Mouse (Mus musculus) left cerebral cortex, postnatal 36 days (tissue): ENCODE results near the gene Gm13275. TPM values are rescaled to one million over a fixed set of nuclear protein-coding genes. Genes with fewer than 3 reads are reported as not detected.
A peak's percentile ranks its signal among the peaks of the same experiment; 100 is the strongest.
"Not testable (repeated sequence)": the region's sequence is repeated elsewhere in the genome, so short reads cannot be mapped to it uniquely, and the experiment has no call there.

Experiments
- DNase-seq, 2 experiments: peaks; one replicate each; pipeline ENCODE4 v3.0.0; 2021 to 2022; ENCODE audit warnings: low spot score in 2 of 2, mixed read lengths in 1 of 2
- intact Hi-C: fragments of 180-260 bp; cut with DNase I; formaldehyde crosslinking; loops from one replicate; pipeline ENCODE4 v1.15.1; 2025
- total RNA-seq, 2 experiments: library from RNA; stranded (reverse); gene quantifications; 2 replicates each; pipeline ENCODE4 v1.2.3; 2021

Gm13275 gene
- not detected for total RNA-seq

DNA sequence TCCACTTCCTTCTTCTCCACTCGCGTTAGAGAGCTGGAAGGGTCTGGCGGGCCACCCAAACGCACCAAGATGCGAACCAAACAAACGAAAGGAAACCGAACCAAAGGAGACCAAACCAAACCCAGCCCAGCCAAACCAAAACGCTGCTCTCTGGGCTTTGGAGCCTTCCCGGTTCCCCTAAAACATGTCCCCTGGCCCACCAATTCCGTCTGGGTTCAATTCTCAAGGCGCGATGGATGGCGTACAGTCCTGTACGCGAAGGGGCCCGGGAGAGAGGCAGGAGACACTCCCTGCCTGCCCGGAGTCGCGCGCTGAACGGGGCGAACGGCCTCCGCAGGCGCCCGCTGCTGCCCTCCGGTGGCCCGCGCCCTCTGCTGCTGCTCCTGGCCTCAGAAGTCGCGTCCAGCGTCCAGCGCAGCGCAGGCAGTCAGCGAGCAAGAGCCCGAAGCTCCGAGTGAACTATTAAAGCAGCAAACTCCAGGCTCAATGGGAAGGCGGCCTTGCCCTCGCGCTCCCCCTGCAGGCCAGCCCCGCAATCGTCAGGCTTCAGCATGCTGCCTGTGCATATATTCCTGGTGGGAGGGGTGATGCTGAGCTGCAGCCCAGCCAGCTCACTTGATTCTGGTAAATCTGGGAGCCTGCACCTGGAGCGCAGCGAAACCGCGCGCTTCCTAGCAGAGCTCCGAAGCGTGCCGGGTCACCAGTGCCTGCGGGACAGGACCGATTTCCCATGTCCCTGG lies at the start of gene Gm13275:
Gm13275 (plus strand) TSS at position 552 of the 740 bp plus-strand sequence.
- peak; percentile 57 to 59 for DNase-seq
- intact Hi-C loops = not testable (repeated sequence)

DNA sequence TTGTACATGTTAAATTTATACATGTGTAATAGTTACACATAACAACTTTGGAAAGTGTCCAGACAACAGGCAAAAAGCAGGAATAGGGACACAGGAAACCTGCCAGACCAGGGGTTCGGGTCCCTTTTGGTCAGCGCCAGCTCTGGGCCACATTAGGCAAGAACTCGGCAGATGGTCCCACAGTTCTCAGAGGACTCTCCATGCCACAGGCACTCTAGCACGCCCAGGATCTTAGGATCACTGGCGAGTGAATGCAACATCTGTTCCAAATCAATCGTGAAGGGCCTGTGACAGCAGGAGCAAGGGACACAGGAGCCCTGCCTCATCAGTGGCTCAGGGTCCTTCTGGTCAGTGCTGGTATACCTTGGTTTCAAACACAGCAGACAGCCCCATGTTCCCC lies 44.4 kb upstream of the Gm13275 start:
- no peak for DNase-seq
- intact Hi-C loops = loop anchor here (10.0 kb wide), 1 partner anchor 55 kb away; the partner anchor contains the start of gene Ifnab

DNA sequence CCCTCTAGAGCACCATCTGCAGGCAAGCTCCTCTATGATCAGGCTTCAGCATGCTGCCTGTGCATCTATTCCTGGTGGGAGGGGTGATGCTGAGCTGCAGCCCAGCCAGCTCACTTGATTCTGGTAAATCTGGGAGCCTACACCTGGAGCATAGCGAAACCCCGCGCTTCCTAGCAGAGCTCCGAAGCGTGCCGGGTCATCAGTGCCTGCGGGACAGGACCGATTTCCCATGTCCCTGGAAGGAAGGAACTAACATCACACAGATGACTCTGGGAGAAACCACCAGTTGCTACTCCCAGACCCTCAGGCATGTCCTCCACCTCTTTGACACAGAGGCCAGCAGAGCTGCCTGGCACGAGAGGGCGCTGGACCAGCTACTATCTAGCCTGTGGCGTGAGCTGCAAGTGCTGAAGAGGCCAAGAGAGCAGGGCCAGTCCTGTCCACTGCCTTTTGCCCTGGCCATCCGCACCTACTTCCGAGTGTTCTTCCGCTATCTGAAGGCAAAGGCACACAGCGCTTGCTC lies 39.4 kb upstream of the Gm13275 start, which contains the start of gene Gm13271:
Gm13271 (plus strand) TSS at position 51 of the 523 bp plus-strand sequence.
- DNase-seq = peak; percentile 64 to 65
- intact Hi-C loops = not testable (repeated sequence)

- DNase-seq, intact Hi-C loops: not testable (repeated sequence)
Observed at GRCm38 (mm10) chr4:88756581-88757513, 37.4 kb upstream of the Gm13275 start.

DNA sequence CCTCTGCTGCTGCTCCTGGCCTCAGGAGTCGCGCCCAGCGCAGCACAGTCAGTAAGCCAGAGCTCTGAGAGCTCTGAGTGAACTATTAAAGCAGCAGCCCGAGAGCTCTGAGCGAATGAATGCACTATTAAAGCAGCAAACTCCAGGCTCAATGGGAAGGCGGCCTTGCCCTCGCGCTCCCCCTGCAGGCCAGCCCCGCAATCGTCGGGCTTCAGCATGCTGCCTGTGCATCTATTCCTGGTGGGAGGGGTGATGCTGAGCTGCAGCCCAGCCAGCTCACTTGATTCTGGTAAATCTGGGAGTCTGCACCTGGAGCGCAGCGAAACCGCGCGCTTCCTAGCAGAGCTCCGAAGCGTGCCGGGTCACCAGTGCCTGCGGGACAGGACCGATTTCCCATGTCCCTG lies 36.7 kb upstream of the Gm13275 start:
- DNase-seq = peak; percentile 88 to 90
- intact Hi-C loops = not testable (repeated sequence)

- DNase-seq, intact Hi-C loops: not testable (repeated sequence)
Observed at GRCm38 (mm10) chr4:88758751-88759150, 35.5 kb upstream of the Gm13275 start.

GRCm38 (mm10) chr4:88759610-88760268 lies 34.5 kb upstream of the Gm13275 start, which contains the start of gene Gm13283:
Gene Gm13283 (plus strand): TSS chr4:88760119.
- DNase-seq = peak in 1 of 2 experiments; percentile 21

DNA sequence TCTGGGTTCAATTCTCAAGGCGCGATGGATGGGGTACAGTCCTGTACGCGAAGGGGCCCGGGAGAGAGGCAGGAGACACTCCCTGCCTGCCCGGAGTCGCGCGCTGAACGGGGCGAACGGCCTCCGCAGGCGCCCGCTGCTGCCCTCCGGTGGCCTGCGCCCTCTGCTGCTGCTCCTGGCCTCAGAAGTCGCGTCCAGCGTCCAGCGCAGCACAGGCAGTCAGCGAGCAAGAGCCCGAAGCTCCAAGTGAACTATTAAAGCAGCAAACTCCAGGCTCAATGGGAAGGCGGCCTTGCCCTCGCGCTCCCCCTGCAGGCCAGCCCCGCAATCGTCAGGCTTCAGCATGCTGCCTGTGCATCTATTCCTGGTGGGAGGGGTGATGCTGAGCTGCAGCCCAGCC lies 33.9 kb upstream of the Gm13275 start:
- intact Hi-C loops = not testable (repeated sequence)

More at GRCm38 (mm10) chr4:88759610-88760268, 34.5 kb upstream of the Gm13275 start, which contains the start of gene Gm13283:
- intact Hi-C loops = not testable (repeated sequence)

GRCm38 (mm10) chr4:88761776-88762175 lies 32.5 kb upstream of the Gm13275 start:
- intact Hi-C loops = not testable (repeated sequence)
- DNase-seq = peak; percentile 62 to 68

More for the DNA sequence above, 33.9 kb upstream of the Gm13275 start:
- DNase-seq = peak; percentile 50 to 52

DNA sequence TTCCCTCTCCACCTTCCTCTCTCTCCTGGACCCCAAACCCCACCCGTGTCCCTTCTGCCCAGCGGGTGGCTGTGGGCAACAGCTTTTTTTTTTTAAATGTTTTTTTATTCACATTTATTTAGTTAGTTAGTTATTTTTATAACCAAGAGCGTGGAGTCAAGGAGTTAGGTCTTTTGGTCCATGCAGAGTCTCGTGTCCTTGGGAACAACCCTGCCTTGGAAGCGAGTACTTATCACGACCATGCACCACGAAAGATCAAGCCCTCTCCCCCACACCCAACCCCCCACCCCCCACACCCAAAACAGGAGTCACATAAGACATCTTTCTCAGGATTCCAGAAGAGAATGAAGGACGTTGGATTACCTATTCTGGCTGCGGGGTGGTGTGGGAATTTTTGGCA lies 31.9 kb upstream of the Gm13275 start:
- DNase-seq, intact Hi-C loops: not testable (repeated sequence)

DNA sequence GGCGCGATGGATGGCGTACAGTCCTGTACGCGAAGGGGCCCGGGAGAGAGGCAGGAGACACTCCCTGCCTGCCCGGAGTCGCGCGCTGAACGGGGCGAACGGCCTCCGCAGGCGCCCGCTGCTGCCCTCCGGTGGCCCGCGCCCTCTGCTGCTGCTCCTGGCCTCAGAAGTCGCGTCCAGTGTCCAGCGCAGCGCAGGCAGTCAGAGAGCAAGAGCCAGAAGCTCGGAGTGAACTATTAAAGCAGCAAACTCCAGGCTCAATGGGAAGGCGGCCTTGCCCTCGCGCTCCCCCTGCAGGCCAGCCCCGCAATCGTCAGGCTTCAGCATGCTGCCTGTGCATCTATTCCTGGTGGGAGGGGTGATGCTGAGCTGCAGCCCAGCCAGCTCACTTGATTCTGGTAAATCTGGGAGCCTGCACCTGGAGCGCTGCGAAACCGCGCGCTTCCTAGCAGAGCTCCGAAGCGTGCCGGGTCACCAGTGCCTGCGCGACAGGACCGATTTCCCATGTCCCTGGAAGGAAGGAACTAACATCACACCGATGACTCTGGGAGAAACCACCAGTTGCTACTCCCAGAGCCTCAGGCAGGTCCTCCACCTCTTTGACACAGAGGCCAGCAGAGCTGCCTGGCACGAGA lies 30.8 kb upstream of the Gm13275 start:
- intact Hi-C loops, DNase-seq: not testable (repeated sequence)

DNA sequence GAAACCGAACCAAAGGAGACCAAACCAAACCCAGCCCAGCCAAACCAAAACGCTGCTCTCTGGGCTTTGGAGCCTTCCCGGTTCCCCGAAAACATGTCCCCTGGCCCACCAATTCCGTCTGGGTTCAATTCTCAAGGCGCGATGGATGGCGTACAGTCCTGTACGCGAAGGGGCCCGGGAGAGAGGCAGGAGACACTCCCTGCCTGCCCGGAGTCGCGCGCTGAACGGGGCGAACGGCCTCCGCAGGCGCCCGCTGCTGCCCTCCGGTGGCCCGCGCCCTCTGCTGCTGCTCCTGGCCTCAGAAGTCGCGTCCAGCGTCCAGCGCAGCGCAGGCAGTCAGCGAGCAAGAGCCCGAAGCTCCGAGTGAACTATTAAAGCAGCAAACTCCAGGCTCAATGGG lies 20.8 kb upstream of the Gm13275 start, which contains the start of gene Gm13290:
Gm13290 (plus strand) TSS at position 301 of the 400 bp plus-strand sequence.
- DNase-seq, intact Hi-C loops: not testable (repeated sequence)

GRCm38 (mm10) chr4:88776622-88777021 lies 17.7 kb upstream of the Gm13275 start, which contains the start of gene Gm13289:
Gene Gm13289 (plus strand): TSS chr4:88776922.
- intact Hi-C loops, DNase-seq: not testable (repeated sequence)

- intact Hi-C loops, DNase-seq: not testable (repeated sequence)
Observed at GRCm38 (mm10) chr4:88779550-88779949, 14.7 kb upstream of the Gm13275 start, which contains the start of gene Gm13272. Gene Gm13272 (plus strand): TSS chr4:88779850.

GRCm38 (mm10) chr4:88780320-88780719 lies 14.0 kb upstream of the Gm13275 start:
- intact Hi-C loops, DNase-seq: not testable (repeated sequence)

- not testable (repeated sequence) for DNase-seq
Observed at GRCm38 (mm10) chr4:88781831-88782230, 12.5 kb upstream of the Gm13275 start, which contains the start of gene Ifnz. Gene Ifnz (plus strand): TSS chr4:88782131.

GRCm38 (mm10) chr4:88782335-88782734 lies 12.0 kb upstream of the Gm13275 start:
- DNase-seq = not testable (repeated sequence)

More at GRCm38 (mm10) chr4:88781831-88782230, 12.5 kb upstream of the Gm13275 start, which contains the start of gene Ifnz:
- intact Hi-C loops = not testable (repeated sequence)

GRCm38 (mm10) chr4:88785409-88785808 lies 8.9 kb upstream of the Gm13275 start, which contains the start of gene Gm13276:
Gene Gm13276 (plus strand): TSS chr4:88785709.
- intact Hi-C loops, DNase-seq: not testable (repeated sequence)

More at GRCm38 (mm10) chr4:88782335-88782734, 12.0 kb upstream of the Gm13275 start:
- intact Hi-C loops = not testable (repeated sequence)
